Mouse (Mus musculus) forebrain, embryonic 11.5 days (tissue): ENCODE measurements at regions not wholly inside any gene's neighbourhood (a gene's known extent, or its start where the extent isn't known, plus 50 kb on each side); places are given as distances from the start of the nearest gene placed in this dataset.
"Not testable (repeated sequence)": the region's sequence is repeated elsewhere in the genome, so short reads cannot be mapped to it uniquely, and the experiment has no call there.

Experiments
- ATAC-seq: fragments of 200-750 bp; cut with Nextera tagmentation; replicated peaks from 2 replicates; pipeline ENCODE4 v1.8.0; 2017; ENCODE audit warnings: moderate TSS enrichment; ENCODE audit not compliant: low FRiP score
- DNase-seq: peaks from one replicate; pipeline ENCODE4 v3.0.0-alpha.2; 2017; ENCODE audit warnings: low spot score
- H3K27ac ChIP-seq: fragments of 300-500 bp; sonication (generic); 2 replicates; pipeline ENCODE4 v1.5.1; 2014; ENCODE audit warnings: low read depth, low read length
- H3K27me3 ChIP-seq: fragments of 300-500 bp; sonication (generic); 2 replicates; pipeline ENCODE4 v1.6.1; 2014; ENCODE audit warnings: mild to moderate bottlenecking, low read length, mixed read lengths; ENCODE audit not compliant: control insufficient read depth, insufficient read depth
- H3K36me3 ChIP-seq: fragments of 300-500 bp; sonication (generic); 2 replicates; pipeline ENCODE4 v1.6.1; 2014; ENCODE audit warnings: mild to moderate bottlenecking, low read length, moderate library complexity, mixed read lengths; ENCODE audit not compliant: control insufficient read depth, insufficient read depth
- H3K4me1 ChIP-seq: fragments of 300-500 bp; sonication (generic); replicated peaks from 2 replicates; pipeline ENCODE4 v1.6.1; 2014; ENCODE audit warnings: low read length, mixed read lengths; ENCODE audit not compliant: control insufficient read depth, insufficient read depth
- H3K4me2 ChIP-seq: fragments of 300-500 bp; sonication (generic); 2 replicates; pipeline ENCODE4 v1.6.1; 2014; ENCODE audit warnings: low read depth, mild to moderate bottlenecking, low read length, moderate library complexity, mixed read lengths; ENCODE audit not compliant: severe bottlenecking
- H3K4me3 ChIP-seq: fragments of 300-500 bp; sonication (generic); 2 replicates; pipeline ENCODE4 v1.5.1; 2014; ENCODE audit warnings: low read depth, low read length
- H3K9ac ChIP-seq: fragments of 300-500 bp; sonication (generic); 2 replicates; pipeline ENCODE4 v1.6.1; 2014; ENCODE audit warnings: low read length
- H3K9me3 ChIP-seq: fragments of 300-500 bp; sonication (generic); 2 replicates; pipeline ENCODE4 v1.6.1; 2016; ENCODE audit warnings: low read length, mixed read lengths; ENCODE audit not compliant: control insufficient read depth
- WGBS: fragments of 180-500 bp; shearing (Covaris S2); extraction: QIAGEN DNeasy Blood & Tissue Kit; methylation state at CpG from one replicate; pipeline ENCODE4 v1.1.7; 2014; 5-methylcytosine and 5-hydroxymethylcytosine counted together

DNA sequence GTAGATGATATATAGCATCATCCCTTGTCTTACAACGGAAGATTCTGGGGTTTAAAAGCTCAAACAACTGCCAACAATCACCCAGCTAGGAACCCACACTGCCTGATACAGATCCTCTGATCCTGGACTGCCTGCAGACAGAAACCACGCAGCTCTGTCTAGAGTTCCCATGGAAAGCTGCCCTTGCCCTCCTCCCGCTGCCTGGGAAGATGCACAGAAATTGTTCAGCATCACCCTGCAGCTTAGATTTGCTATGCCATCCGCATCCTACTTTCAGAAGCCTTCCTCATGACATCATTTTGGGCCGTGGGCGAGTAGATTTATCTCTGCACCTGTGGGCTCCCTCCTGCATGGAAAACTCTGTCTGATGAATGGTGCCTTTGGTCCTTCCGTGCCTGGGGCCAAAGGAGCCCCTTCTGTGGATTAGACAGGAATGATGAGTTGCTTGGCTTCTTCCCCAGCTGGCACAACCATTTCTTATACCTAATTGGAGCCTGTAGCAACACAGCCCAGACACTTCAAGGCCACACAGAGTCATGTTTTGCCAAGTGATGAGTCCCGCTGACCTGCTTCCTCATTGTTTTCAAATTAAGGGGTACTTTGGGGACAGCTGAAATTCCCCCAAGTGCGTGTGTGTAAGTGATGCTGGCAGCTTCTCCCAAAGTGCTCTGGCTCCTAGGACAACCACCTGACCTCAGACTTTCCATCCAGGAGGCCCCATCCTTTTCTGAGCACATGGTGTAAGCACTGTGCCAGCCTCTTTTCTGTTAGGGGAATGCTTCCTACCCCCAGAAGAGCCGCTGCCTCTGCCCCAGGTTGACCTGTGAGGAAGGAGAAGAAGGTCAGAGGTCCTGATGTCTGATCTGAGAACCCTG lies 153.9 kb downstream of the Snx18 start:
- no peaks in the 10 kb centered on the region for H3K27me3 ChIP-seq
- WGBS: 86% methylated on average over 10 of the region's 10 CpGs
- no peaks in the 10 kb centered on the region for H3K36me3 ChIP-seq
- no peak overlapping the region for H3K4me3 ChIP-seq
- no peak for DNase-seq
- H3K4me2 ChIP-seq: no peak overlapping the region
- ATAC-seq: no peak
- no peak overlapping the region for H3K9ac ChIP-seq
- no peaks in the 10 kb centered on the region for H3K4me1 ChIP-seq
- no peaks in the 10 kb centered on the region for H3K9me3 ChIP-seq
- no peak overlapping the region for H3K27ac ChIP-seq

DNA sequence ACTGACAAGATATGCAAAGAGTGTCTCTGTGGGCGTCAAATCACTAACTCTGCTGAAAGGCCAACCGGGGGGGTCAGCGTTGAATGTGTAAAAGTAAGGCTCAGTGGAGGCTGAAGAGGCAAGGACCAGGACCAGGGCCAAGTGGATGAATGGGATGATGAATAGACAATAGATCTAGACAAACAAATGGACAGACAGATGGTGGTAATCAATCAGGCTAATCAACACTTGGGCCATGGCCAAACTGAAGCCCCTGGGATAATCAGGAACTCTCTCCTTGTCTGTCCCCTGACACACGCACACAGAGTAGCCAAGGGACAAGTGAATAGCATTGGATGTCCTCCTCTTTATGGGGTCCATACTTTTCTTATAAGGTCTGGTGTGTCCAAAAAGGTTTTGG lies 154.9 kb downstream of the Snx18 start:
- Histone ChIP-seq H3K27me3 (no peaks in the 10 kb centered on the region), H3K9ac (no peak overlapping the region), H3K9me3 (no peaks in the 10 kb centered on the region), H3K4me3 (no peak overlapping the region), H3K27ac (no peak overlapping the region), H3K4me2 (no peak overlapping the region), H3K36me3 (no peaks in the 10 kb centered on the region), H3K4me1 (no peaks in the 10 kb centered on the region)
- ATAC-seq (no peak), DNase-seq (no peak)
- WGBS: 91% methylated on average over 4 of the region's 4 CpGs

DNA sequence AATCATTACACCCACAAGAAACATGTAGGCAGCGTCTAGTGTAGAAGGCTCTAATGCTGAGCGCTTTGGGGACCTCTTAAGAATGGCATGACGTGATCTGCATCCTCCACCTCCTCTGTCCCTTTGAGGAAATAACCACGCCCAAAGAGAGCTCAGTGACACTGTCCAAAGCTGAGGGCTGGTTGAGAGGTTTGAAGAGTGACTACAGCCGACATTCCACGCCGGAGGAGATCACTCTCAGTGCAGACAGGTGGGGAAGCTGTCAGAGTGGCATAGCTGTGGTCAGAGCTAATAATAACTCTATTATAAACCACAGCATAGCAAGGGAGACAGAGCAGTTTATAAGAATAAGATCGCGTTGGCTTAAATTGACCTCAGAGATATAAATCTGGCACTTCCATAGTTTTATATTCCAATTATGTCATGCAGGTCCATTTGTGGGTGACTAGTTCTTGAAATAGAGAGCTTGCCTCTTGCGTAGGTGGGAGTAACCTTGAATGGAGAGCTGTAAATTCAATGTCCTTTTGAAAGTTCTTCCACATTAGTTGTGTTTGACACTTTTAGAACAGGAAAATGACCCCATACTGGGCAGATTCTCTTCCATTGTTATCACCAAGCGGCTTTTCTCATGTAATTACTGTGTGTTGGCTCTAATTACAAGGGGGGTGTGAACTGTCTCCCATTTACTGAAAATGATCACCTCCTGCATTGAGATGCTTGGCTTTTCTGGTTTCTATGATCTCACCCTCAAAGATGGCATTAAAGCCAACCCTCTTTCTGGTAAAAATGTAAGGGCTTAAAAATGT lies 161.7 kb downstream of the BC067074 start:
- Histone ChIP-seq H3K4me3 (no peak overlapping the region), H3K27ac (no peak overlapping the region), H3K4me1 (no peaks in the 10 kb centered on the region), H3K36me3 (no peaks in the 10 kb centered on the region), H3K9ac (no peak overlapping the region), H3K4me2 (no peak overlapping the region), H3K9me3 (no peaks in the 10 kb centered on the region), H3K27me3 (no peaks in the 10 kb centered on the region)
- ATAC-seq: no peak
- 78% methylated on average over 11 of the region's 11 CpGs for WGBS
- no peak for DNase-seq

DNA sequence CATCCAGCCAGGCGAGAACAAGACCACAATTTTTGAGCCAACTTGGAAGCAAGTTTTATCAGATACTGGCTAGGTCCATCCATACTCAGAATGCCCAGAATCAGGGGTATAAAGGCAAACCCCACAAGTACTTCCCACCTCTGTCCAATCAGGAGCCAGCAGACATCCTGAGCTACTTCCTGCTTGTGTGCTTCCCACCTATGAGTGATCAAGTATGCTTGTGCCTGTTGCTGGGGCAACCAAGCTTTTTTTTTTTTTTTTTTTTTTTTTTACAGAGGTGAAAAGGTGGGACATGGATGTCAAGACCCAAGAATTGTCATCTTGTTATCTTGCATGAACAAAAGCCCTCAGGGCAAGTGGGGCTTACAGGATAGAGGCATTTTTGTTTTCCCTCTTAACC lies 155.4 kb downstream of the BC067074 start:
- Histone ChIP-seq H3K9ac (no peak overlapping the region), H3K4me3 (no peak overlapping the region), H3K36me3 (no peaks in the 10 kb centered on the region), H3K4me1 (no peaks in the 10 kb centered on the region), H3K4me2 (no peak overlapping the region), H3K9me3 (no peaks in the 10 kb centered on the region), H3K27me3 (no peaks in the 10 kb centered on the region), H3K27ac (no peak overlapping the region)
- WGBS: 93% methylated on average over 1 of the region's 1 CpGs
- DNase-seq (no peak), ATAC-seq (no peak)

DNA sequence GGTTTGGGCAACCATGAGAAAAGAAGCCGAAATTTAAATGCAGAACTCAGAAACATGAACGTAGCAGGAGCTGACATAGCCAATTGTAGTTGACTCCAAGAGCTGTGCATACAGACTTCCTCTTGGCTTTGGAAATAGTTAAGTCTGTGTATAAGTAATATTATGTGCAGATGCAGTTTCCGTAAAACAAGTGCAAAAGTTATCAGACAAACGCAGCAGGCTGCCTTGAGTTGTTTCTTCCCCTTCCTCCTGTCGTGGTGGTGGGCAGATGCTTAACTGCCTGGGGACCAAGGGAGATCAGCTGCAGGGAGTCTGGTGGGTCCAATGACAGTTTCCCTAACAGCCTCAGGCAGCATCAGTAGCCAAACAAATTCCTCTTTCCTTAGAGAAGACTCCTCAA lies 153.3 kb downstream of the BC067074 start:
- DNase-seq: no peak
- Histone ChIP-seq H3K4me2 (no peak overlapping the region), H3K4me3 (no peak overlapping the region), H3K9me3 (no peaks in the 10 kb centered on the region), H3K36me3 (no peaks in the 10 kb centered on the region), H3K9ac (no peak overlapping the region), H3K27ac (no peak overlapping the region), H3K4me1 (no peaks in the 10 kb centered on the region), H3K27me3 (no peaks in the 10 kb centered on the region)
- WGBS: 77% methylated on average over 5 of the region's 5 CpGs
- no peak for ATAC-seq

DNA sequence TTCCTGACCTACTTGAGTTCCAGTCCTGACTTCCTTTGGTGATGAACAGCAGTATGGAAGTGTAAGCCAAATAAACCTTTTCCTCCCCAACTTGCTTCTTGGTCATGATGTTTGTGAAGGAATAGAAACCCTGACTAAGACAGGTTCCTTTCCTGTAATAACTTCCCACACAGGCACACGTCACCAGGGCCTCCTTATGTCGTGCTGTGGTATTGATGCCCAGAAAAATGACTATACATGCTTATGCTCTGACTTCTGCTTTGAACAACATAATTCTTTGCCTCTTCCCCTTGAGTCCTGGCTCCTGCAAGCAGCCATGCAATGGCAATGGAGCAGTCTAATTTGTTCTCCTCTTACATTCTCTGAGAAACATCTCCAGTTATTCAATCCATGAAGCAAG lies 151.5 kb downstream of the BC067074 start:
- not testable (repeated sequence) for ATAC-seq, H3K27ac ChIP-seq, H3K9ac ChIP-seq, H3K9me3 ChIP-seq, H3K4me3 ChIP-seq, H3K27me3 ChIP-seq, H3K4me1 ChIP-seq, DNase-seq, H3K36me3 ChIP-seq, H3K4me2 ChIP-seq
- WGBS: 94% methylated on average over 2 of the region's 2 CpGs

DNA sequence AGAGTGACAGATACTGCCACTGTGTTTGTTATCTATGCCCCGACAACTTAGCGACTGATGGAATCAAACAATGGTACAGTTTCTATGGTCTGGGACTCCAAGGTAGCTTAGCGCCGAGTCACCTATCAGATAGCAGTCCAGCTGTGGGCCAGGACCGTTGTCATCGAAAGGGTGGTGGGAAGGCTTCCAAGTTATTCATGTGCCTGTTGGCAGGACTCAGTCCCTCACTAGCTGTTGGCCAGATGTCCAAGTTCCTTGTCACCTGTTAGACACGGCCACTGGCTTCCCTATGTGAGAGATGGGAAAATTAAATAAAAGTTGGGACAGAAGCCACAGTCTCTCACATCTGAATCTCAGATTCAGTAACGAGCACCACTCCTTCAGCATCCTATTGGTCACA lies 150.1 kb downstream of the BC067074 start:
- Histone ChIP-seq H3K27ac (no peak overlapping the region), H3K27me3 (no peaks in the 10 kb centered on the region), H3K36me3 (no peaks in the 10 kb centered on the region), H3K9ac (no peak overlapping the region), H3K9me3 (no peaks in the 10 kb centered on the region), H3K4me2 (no peak overlapping the region), H3K4me3 (no peak overlapping the region), H3K4me1 (no peaks in the 10 kb centered on the region)
- DNase-seq (no peak), ATAC-seq (no peak)
- WGBS: 91% methylated on average over 8 of the region's 8 CpGs

DNA sequence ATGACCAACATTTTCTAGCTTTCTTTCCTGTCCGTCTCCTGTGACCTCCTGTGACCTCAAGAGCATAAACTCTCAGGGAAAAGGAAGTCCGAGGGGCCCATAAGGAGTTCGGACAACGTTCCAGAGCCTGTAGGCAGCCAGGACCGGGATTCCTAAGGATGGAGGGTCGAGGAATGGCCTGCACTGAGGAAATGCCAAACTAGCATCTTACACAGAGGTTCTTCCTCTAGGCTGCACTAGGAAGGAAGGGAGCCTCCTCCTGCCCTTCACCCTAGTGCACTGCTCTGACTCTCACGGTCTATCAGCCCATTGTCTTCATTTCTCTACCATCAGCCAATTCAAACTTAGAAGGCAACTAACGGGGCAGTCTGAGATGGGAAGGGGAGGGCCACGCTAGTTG lies 149.2 kb downstream of the BC067074 start:
- no peaks in the 10 kb centered on the region for H3K9me3 ChIP-seq
- H3K27me3 ChIP-seq: no peaks in the 10 kb centered on the region
- H3K27ac ChIP-seq: no peak overlapping the region
- no peak for ATAC-seq
- no peak for DNase-seq
- H3K4me1 ChIP-seq: no peaks in the 10 kb centered on the region
- no peak overlapping the region for H3K4me3 ChIP-seq
- no peak overlapping the region for H3K4me2 ChIP-seq
- H3K9ac ChIP-seq: no peak overlapping the region
- H3K36me3 ChIP-seq: no peaks in the 10 kb centered on the region
- 75% methylated on average over 9 of the region's 9 CpGs for WGBS
